Mouse (Mus musculus) erythroblast, embryonic 14.5 days (primary cell): ENCODE measurements at regions not wholly inside any gene's neighbourhood (a gene's known extent, or its start where the extent isn't known, plus 50 kb on each side); places are given as distances from the start of the nearest gene placed in this dataset.

ENCODE experiments used
- GATA1 ChIP-seq: IDR thresholded peaks from 2 replicates; pipeline ENCODE4 v1.6.1; 2012; ENCODE audit warnings: low read length, inconsistent platforms, mixed read lengths
- TAL1 ChIP-seq: IDR thresholded peaks from 3 replicates; pipeline ENCODE4 v1.6.1; 2012; ENCODE audit warnings: low read length, inconsistent platforms, mixed read lengths

GRCm38 (mm10) chr16:93028016-93028415, 202.1 kb upstream of the Runx1 start:
- TF ChIP-seq TAL1 = no peak
- no peak for TF ChIP-seq GATA1
